Mouse (Mus musculus) liver, embryonic 15.5 days (tissue): ENCODE data around the gene Tead4. TPM values are rescaled to one million over a fixed set of nuclear protein-coding genes. Genes with fewer than 3 reads are reported as not detected.
"Not testable (repeated sequence)": the region's sequence is repeated elsewhere in the genome, so short reads cannot be mapped to it uniquely, and the experiment has no call there.

Experiments used
- ATAC-seq: fragments of 200-750 bp; cut with Nextera tagmentation; 2 replicates; pipeline ENCODE4 v1.8.0; 2017; ENCODE audit warnings: moderate number of reproducible peaks, mild to moderate bottlenecking, moderate library complexity; ENCODE audit not compliant: insufficient read depth
- H3K27ac ChIP-seq: fragments of 300-500 bp; sonication (generic); replicated peaks from 2 replicates; pipeline ENCODE4 v1.5.1; 2015; ENCODE audit warnings: mild to moderate bottlenecking, inconsistent platforms
- H3K27me3 ChIP-seq: fragments of 300-500 bp; sonication (generic); 2 replicates; pipeline ENCODE4 v1.6.1; 2015; ENCODE audit warnings: mild to moderate bottlenecking, inconsistent platforms
- H3K36me3 ChIP-seq: fragments of 300-500 bp; sonication (generic); replicated peaks from 2 replicates; pipeline ENCODE4 v1.6.1; 2015; ENCODE audit warnings: moderate library complexity, mild to moderate bottlenecking, inconsistent platforms
- H3K4me1 ChIP-seq: fragments of 300-500 bp; sonication (generic); replicated peaks from 2 replicates; pipeline ENCODE4 v1.6.1; 2015; ENCODE audit warnings: inconsistent platforms
- H3K4me2 ChIP-seq: fragments of 300-500 bp; sonication (generic); 2 replicates; pipeline ENCODE4 v1.6.1; 2015; ENCODE audit warnings: moderate library complexity, mild to moderate bottlenecking, inconsistent platforms
- H3K4me3 ChIP-seq: fragments of 300-500 bp; sonication (generic); replicated peaks from 2 replicates; pipeline ENCODE4 v1.5.1; 2015; ENCODE audit warnings: mild to moderate bottlenecking, inconsistent platforms
- H3K9ac ChIP-seq: fragments of 300-500 bp; sonication (generic); 2 replicates; pipeline ENCODE4 v1.6.1; 2015; ENCODE audit warnings: moderate library complexity, mild to moderate bottlenecking, inconsistent platforms
- H3K9me3 ChIP-seq: fragments of 300-500 bp; sonication (generic); replicated peaks from 2 replicates; pipeline ENCODE4 v1.6.1; 2016; ENCODE audit warnings: inconsistent platforms
- whole genome bisulfite sequencing: fragments of 180-500 bp; shearing (Covaris S2); methylation state at CpG from one replicate; pipeline ENCODE4 v1.1.7; 2015; ENCODE audit warnings: mixed read lengths; ENCODE audit not compliant: insufficient replicate concordance; 5-methylcytosine and 5-hydroxymethylcytosine counted together
- polyA plus RNA-seq: library from polyadenylated mRNA; unstranded; fragments of >200 nt; fragmentation: Nextera tagmentation; extraction: Ambion mirVana; gene quantifications from 2 replicates; pipeline ENCODE4 v1.2.1, GENCODE M21; 2015

The Tead4 gene
- polyA plus RNA-seq, 1 experiment from 2014 or later, result 0.55 TPM

DNA sequence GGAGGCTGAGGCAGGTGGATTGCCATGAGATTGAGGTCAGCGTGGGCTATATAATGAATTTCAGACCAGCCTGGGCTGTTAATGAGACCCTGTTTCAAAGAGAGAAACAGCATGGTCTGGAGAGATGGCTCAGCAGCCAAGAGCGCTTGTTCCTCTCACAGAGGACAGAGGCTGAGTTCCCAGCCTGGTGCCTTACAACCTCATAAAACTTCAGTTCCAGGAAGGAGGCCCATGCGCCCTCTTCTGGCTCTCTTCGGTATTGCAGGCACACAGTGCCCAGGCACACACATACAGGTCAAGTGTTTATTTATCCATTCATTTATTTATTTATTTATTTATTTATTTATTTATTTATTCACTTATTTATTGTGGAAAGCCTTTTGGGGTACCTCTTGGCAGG lies 7.7 kb upstream of the Tead4 start:
- Histone ChIP-seq H3K27ac (no peak overlapping the region), H3K4me2 (no peak overlapping the region), H3K9me3 (no peaks in the 10 kb centered on the region), H3K27me3 (no peaks in the 10 kb centered on the region), H3K36me3 (no peaks in the 10 kb centered on the region), H3K9ac (no peak overlapping the region), H3K4me3 (no peak overlapping the region), H3K4me1 (no peaks in the 10 kb centered on the region)
- ATAC-seq, result no peak
- WGBS, result 27% methylated on average over 4 of the region's 4 CpGs

DNA sequence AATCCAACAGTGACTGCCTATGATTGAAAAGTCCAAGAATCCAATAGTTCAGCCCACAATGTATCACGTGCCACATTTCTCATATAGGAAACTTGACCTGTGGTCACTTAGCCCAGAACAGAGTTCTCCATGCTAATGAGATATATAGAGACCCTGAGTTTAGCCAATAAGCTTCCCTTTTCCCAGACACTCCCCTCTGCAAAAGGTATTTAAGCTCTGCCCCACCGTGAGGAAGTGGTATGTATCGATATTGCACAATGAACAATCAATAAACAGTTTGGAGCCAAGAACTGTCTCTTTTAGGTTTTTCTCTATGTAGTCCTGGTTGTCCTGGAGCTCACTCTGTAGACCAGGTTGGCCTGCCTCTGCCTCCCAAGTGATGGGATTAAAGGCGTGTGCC lies 4.2 kb upstream of the Tead4 start:
- Histone ChIP-seq H3K27me3 (peaks cover 28% of the 10 kb centered on the region), H3K36me3 (no peaks in the 10 kb centered on the region), H3K9me3 (no peaks in the 10 kb centered on the region), H3K4me3 (no peak overlapping the region), H3K27ac (no peak overlapping the region), H3K4me1 (no peaks in the 10 kb centered on the region), H3K9ac (no peak overlapping the region), H3K4me2 (no peak overlapping the region)
- 59% methylated on average over 4 of the region's 4 CpGs for WGBS
- peak; percentile 32; the same call in 1 of the 2 replicates for ATAC-seq

GRCm38 (mm10) chr6:128302640-128303039 lies 2.0 kb upstream of the Tead4 start:
- not testable (repeated sequence) for H3K4me1 ChIP-seq, ATAC-seq, H3K4me2 ChIP-seq, H3K4me3 ChIP-seq, H3K27ac ChIP-seq, H3K9me3 ChIP-seq, H3K9ac ChIP-seq, H3K36me3 ChIP-seq
- WGBS, result 67% methylated on average over 3 of the region's 3 CpGs
- peaks cover 50% of the 10 kb centered on the region for H3K27me3 ChIP-seq

- H3K9ac ChIP-seq, result no peak overlapping the region
- H3K4me2 ChIP-seq, result no peak overlapping the region
- H3K9me3 ChIP-seq, result no peaks in the 10 kb centered on the region
- H3K4me3 ChIP-seq, result no peak overlapping the region
- H3K4me1 ChIP-seq, result no peaks in the 10 kb centered on the region
- no peak for ATAC-seq
- WGBS, result 67% methylated on average over 3 of the region's 3 CpGs
- no peak overlapping the region for H3K27ac ChIP-seq
- no peaks in the 10 kb centered on the region for H3K36me3 ChIP-seq
- peaks cover 57% of the 10 kb centered on the region for H3K27me3 ChIP-seq
Measured at GRCm38 (mm10) chr6:128301891-128302290, 1.3 kb upstream of the Tead4 start.

DNA sequence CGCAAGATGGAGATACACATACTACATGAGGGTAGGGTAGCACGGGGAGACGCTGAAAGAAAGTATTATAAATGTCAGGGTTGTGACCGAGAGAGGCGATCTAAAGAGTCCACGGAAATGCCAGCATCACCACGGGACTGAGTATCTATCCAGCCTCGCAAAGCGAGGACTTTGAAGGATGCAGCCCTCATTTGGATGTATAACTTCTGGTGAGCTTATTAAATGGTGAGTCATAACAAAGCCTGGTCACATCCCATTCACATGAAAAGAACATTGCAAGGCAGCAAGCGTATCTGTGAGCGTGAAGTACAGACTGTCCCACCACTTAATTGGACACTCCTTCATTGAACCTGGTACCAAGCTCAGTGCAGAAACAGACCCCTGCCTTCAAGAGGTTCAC lies 835 bp upstream of the Tead4 start:
- ATAC-seq, result no peak
- Histone ChIP-seq H3K4me3 (no peak overlapping the region), H3K4me2 (peak overlapping the region; percentile 67), H3K9ac (no peak overlapping the region), H3K27ac (no peak overlapping the region), H3K36me3 (no peaks in the 10 kb centered on the region), H3K4me1 (no peaks in the 10 kb centered on the region), H3K27me3 (peaks cover 59% of the 10 kb centered on the region), H3K9me3 (no peaks in the 10 kb centered on the region)
- WGBS, result 43% methylated on average over 11 of the region's 11 CpGs

GRCm38 (mm10) chr6:128299292-128300133 lies 1.1 kb downstream of the Tead4 start:
- H3K9ac ChIP-seq, result no peak overlapping the region; the same call in 1 of the 2 replicates
- no peaks in the 10 kb centered on the region for H3K4me1 ChIP-seq
- peak overlapping the region; percentile 55 for H3K4me3 ChIP-seq
- H3K9me3 ChIP-seq, result no peaks in the 10 kb centered on the region
- no peak overlapping the region for H3K27ac ChIP-seq
- 2% methylated on average over 25 of the region's 25 CpGs for WGBS
- ATAC-seq, result no peak
- no peaks in the 10 kb centered on the region for H3K36me3 ChIP-seq
- peak overlapping the region; percentile 67 for H3K4me2 ChIP-seq
- H3K27me3 ChIP-seq, result peaks cover 59% of the 10 kb centered on the region

DNA sequence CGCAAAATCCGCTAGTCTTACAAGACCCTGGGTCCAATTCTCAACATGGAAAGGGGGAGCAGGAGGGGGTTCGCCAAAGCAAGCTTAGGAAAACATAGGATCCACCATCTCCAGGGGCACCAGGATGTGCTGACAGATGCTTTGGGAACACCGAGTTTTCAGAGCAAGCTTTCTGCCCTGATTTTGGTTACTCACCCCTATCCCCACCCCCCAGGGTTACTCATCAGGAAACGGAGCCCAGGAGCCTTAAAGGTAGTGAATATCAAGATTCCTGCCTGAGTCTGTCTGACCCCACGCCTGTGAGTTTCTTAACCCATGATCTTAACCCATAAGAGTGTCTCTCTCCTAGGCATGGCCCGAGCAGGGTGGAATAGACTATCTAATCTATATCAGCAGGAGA lies 2.4 kb downstream of the Tead4 start:
- no peak overlapping the region for H3K4me3 ChIP-seq
- no peaks in the 10 kb centered on the region for H3K4me1 ChIP-seq
- no peaks in the 10 kb centered on the region for H3K36me3 ChIP-seq
- ATAC-seq, result no peak
- H3K27me3 ChIP-seq, result peaks cover 59% of the 10 kb centered on the region
- no peak overlapping the region for H3K27ac ChIP-seq
- no peak overlapping the region for H3K9ac ChIP-seq
- H3K9me3 ChIP-seq, result no peaks in the 10 kb centered on the region
- WGBS, result 34% methylated on average over 7 of the region's 7 CpGs
- H3K4me2 ChIP-seq, result no peak overlapping the region

DNA sequence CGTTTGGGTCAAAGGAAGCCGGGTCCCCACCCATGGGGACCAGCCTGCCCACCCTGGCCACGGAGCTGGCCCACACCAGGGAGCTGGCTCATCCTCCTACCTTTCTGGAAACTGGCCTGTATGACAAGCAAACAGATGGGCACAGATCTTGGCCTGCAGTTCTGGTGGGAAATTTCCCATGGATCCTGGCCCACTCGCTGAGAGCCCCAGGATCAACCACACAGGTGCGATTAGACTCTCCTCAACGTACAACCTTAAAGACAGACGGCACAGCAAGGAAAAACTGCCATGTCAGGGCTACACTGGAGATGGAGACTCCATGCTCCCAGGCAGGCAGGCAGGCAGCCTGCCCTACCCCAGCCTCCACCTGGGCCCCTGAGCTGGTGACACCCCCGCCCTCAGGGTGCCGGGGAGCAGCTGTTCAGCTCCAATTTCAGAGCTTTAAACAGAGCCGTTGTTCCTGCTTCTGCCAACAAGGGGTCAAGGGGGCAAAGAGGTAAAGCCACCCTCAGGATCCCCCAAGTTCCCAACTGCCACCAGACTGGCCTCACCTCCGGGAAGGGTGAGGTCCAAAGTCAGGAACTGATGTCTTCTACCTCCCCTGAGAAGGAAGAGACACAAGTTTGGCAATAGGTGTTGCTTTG lies 3.8 kb downstream of the Tead4 start:
- WGBS, result 34% methylated on average over 11 of the region's 11 CpGs
- H3K4me2 ChIP-seq, result no peak overlapping the region
- peaks cover 51% of the 10 kb centered on the region for H3K27me3 ChIP-seq
- no peak overlapping the region for H3K27ac ChIP-seq
- no peaks in the 10 kb centered on the region for H3K4me1 ChIP-seq
- no peak overlapping the region for H3K4me3 ChIP-seq
- H3K9ac ChIP-seq, result no peak overlapping the region
- no peaks in the 10 kb centered on the region for H3K9me3 ChIP-seq
- H3K36me3 ChIP-seq, result no peaks in the 10 kb centered on the region
- ATAC-seq, result no peak

GRCm38 (mm10) chr6:128295876-128296749 lies 4.5 kb downstream of the Tead4 start:
- ATAC-seq, result peak; percentile 41; the same call in 1 of the 2 replicates
- no peaks in the 10 kb centered on the region for H3K9me3 ChIP-seq
- H3K4me1 ChIP-seq, result no peaks in the 10 kb centered on the region
- no peak overlapping the region for H3K4me2 ChIP-seq
- H3K36me3 ChIP-seq, result no peaks in the 10 kb centered on the region
- no peak overlapping the region for H3K4me3 ChIP-seq
- no peak overlapping the region for H3K9ac ChIP-seq
- peaks cover 44% of the 10 kb centered on the region for H3K27me3 ChIP-seq
- no peak overlapping the region for H3K27ac ChIP-seq
- WGBS, result 35% methylated on average over 6 of the region's 6 CpGs

- H3K4me2 ChIP-seq, result no peak overlapping the region
- no peaks in the 10 kb centered on the region for H3K9me3 ChIP-seq
- no peak for ATAC-seq
- no peak overlapping the region for H3K9ac ChIP-seq
- no peak overlapping the region for H3K4me3 ChIP-seq
- no peaks in the 10 kb centered on the region for H3K4me1 ChIP-seq
- no peaks in the 10 kb centered on the region for H3K36me3 ChIP-seq
- 62% methylated on average over 5 of the region's 5 CpGs for WGBS
- no peak overlapping the region for H3K27ac ChIP-seq
- H3K27me3 ChIP-seq, result no peaks in the 10 kb centered on the region; the same call in 1 of the 2 replicates
Measured at GRCm38 (mm10) chr6:128291284-128291683, 9.3 kb downstream of the Tead4 start.

GRCm38 (mm10) chr6:128288681-128289080 lies 11.9 kb downstream of the Tead4 start:
- H3K27ac ChIP-seq, result no peak overlapping the region
- H3K9me3 ChIP-seq, result no peaks in the 10 kb centered on the region
- no peak for ATAC-seq
- 56% methylated on average over 6 of the region's 6 CpGs for WGBS
- no peak overlapping the region for H3K9ac ChIP-seq
- no peaks in the 10 kb centered on the region; the same call in 1 of the 2 replicates for H3K4me1 ChIP-seq
- H3K4me3 ChIP-seq, result no peak overlapping the region
- H3K4me2 ChIP-seq, result no peak overlapping the region
- H3K36me3 ChIP-seq, result no peaks in the 10 kb centered on the region
- no peaks in the 10 kb centered on the region for H3K27me3 ChIP-seq
